Mouse (Mus musculus) kidney, postnatal 10 days (tissue): ENCODE measurements around the gene S100a10.
A peak's percentile ranks its signal among the peaks of the same experiment; 100 is the strongest.
"Not testable (repeated sequence)": the region's sequence is repeated elsewhere in the genome, so short reads cannot be mapped to it uniquely, and the experiment has no call there.

Experiments
- DNase-seq: peaks from one replicate; pipeline ENCODE4 v3.0.0; 2021; ENCODE audit warnings: mixed read lengths

S100a10 gene

GRCm38 (mm10) chr3:93554981-93555877 is at the start of gene S100a10:
Gene S100a10 (plus strand): TSS chr3:93555080.
- peak; percentile 85 for DNase-seq

- peak; percentile 64 for DNase-seq
Observed at GRCm38 (mm10) chr3:93505960-93506863, 48.7 kb upstream of the S100a10 start.

GRCm38 (mm10) chr3:93506881-93507325 is 48.0 kb upstream of the S100a10 start:
- DNase-seq, result no peak

GRCm38 (mm10) chr3:93509301-93509700 is 45.6 kb upstream of the S100a10 start:
- no peak for DNase-seq

- DNase-seq, result no peak
Observed at GRCm38 (mm10) chr3:93511036-93511435, 43.8 kb upstream of the S100a10 start.

- DNase-seq, result no peak
Observed at GRCm38 (mm10) chr3:93511801-93512200, 43.1 kb upstream of the S100a10 start.

GRCm38 (mm10) chr3:93512386-93513101 is 42.3 kb upstream of the S100a10 start:
- DNase-seq, result no peak

- no peak for DNase-seq
Observed at GRCm38 (mm10) chr3:93514628-93515027, 40.3 kb upstream of the S100a10 start.

- no peak for DNase-seq
Observed at GRCm38 (mm10) chr3:93517343-93517742, 37.5 kb upstream of the S100a10 start.

GRCm38 (mm10) chr3:93519856-93520329 is 35.0 kb upstream of the S100a10 start:
- DNase-seq, result no peak

- DNase-seq, result peak; percentile 85
Observed at GRCm38 (mm10) chr3:93520330-93521193, 34.3 kb upstream of the S100a10 start, which contains the start of gene S100a11. Gene S100a11 (plus strand): TSS chr3:93520488.

- no peak for DNase-seq
Observed at GRCm38 (mm10) chr3:93521462-93522057, 33.3 kb upstream of the S100a10 start.

GRCm38 (mm10) chr3:93522611-93523010 is 32.3 kb upstream of the S100a10 start:
- peak; percentile 79 for DNase-seq

- no peak for DNase-seq
Observed at GRCm38 (mm10) chr3:93527300-93527699, 27.6 kb upstream of the S100a10 start.

- no peak for DNase-seq
Observed at GRCm38 (mm10) chr3:93528807-93529206, 26.1 kb upstream of the S100a10 start.

GRCm38 (mm10) chr3:93537068-93537576 is 17.8 kb upstream of the S100a10 start:
- peak; percentile 76 for DNase-seq

GRCm38 (mm10) chr3:93538486-93538885 is 16.4 kb upstream of the S100a10 start:
- no peak for DNase-seq

GRCm38 (mm10) chr3:93541501-93541900 is 13.4 kb upstream of the S100a10 start:
- no peak for DNase-seq

GRCm38 (mm10) chr3:93544170-93544569 is 10.7 kb upstream of the S100a10 start:
- not testable (repeated sequence) for DNase-seq

- peak; percentile 93 for DNase-seq
Observed at GRCm38 (mm10) chr3:93547099-93547648, 7.7 kb upstream of the S100a10 start.
